Mouse (Mus musculus) large intestine, adult 2 months (tissue): ENCODE data around the gene 6430571L13Rik. TPM values are rescaled to one million over a fixed set of nuclear protein-coding genes. Genes with fewer than 3 reads are reported as not detected.

ENCODE experiments used
- DNase-seq: peaks from one replicate; pipeline ENCODE4 v3.0.0-alpha.2; 2012; ENCODE audit warnings: low read depth, low spot score
- WGBS: fragments of 180-500 bp; shearing (Covaris S2); methylation state at CpG from one replicate; pipeline ENCODE4 v1.1.7; 2018; 5-methylcytosine and 5-hydroxymethylcytosine counted together
- polyA plus RNA-seq: library from polyadenylated mRNA; depleted of rRNA; stranded (reverse); fragments of >200 nt; gene quantifications from 2 replicates; pipeline ENCODE4 v1.2.3, GENCODE M21; 2012; rRNA removed

Gene 6430571L13Rik
- polyA plus RNA-seq, 1 experiment = 0.16 TPM

GRCm38 (mm10) chr9:107369270-107370105 lies 29.1 kb downstream of the 6430571L13Rik start:
- no peak for DNase-seq
- 35% methylated on average over 10 of the region's 10 CpGs for WGBS

GRCm38 (mm10) chr9:107370106-107370463 lies 29.7 kb downstream of the 6430571L13Rik start:
- WGBS = 8% methylated on average over 4 of the region's 4 CpGs
- no peak for DNase-seq

GRCm38 (mm10) chr9:107372441-107372840 lies 32.0 kb downstream of the 6430571L13Rik start:
- DNase-seq = no peak
- 45% methylated on average over 4 of the region's 4 CpGs for WGBS

- DNase-seq = peak; percentile 19
- 5% methylated on average over 8 of the region's 8 CpGs for WGBS
These were observed 34.2 kb downstream of the 6430571L13Rik start for GRCm38 (mm10) chr9:107374623-107375022.

GRCm38 (mm10) chr9:107375451-107375850 lies 35.0 kb downstream of the 6430571L13Rik start:
- 16% methylated on average over 5 of the region's 5 CpGs for WGBS
- DNase-seq = no peak

- DNase-seq = no peak
- under 1% methylated on average over 35 of the region's 35 CpGs for WGBS
These were observed 37.6 kb downstream of the 6430571L13Rik start for GRCm38 (mm10) chr9:107377961-107378512.

GRCm38 (mm10) chr9:107381723-107382122 lies 41.3 kb downstream of the 6430571L13Rik start:
- WGBS = 13% methylated on average over 8 of the region's 8 CpGs
- no peak for DNase-seq

- 33% methylated on average over 3 of the region's 3 CpGs for WGBS
- DNase-seq = no peak
These were observed 44.0 kb downstream of the 6430571L13Rik start for GRCm38 (mm10) chr9:107384396-107384795.

GRCm38 (mm10) chr9:107386722-107387121 lies 46.3 kb downstream of the 6430571L13Rik start:
- no peak for DNase-seq
- 70% methylated on average over 3 of the region's 3 CpGs for WGBS

GRCm38 (mm10) chr9:107387708-107388107 lies 47.3 kb downstream of the 6430571L13Rik start:
- DNase-seq = no peak
- WGBS = 93% methylated on average over 3 of the region's 3 CpGs

GRCm38 (mm10) chr9:107388263-107388662 lies 47.9 kb downstream of the 6430571L13Rik start:
- WGBS = 24% methylated on average over 2 of the region's 2 CpGs
- no peak for DNase-seq

GRCm38 (mm10) chr9:107396397-107396796 lies 56.0 kb downstream of the 6430571L13Rik start:
- WGBS = 24% methylated on average over 4 of the region's 4 CpGs
- no peak for DNase-seq

- 31% methylated on average over 11 of the region's 11 CpGs for WGBS
- no peak for DNase-seq
These were observed 58.6 kb downstream of the 6430571L13Rik start for GRCm38 (mm10) chr9:107398968-107399367.

- no peak for DNase-seq
- 2% methylated on average over 31 of the region's 54 CpGs for WGBS
These were observed 59.1 kb downstream of the 6430571L13Rik start, which contains the start of gene Cacna2d2 for GRCm38 (mm10) chr9:107399491-107399971. Gene Cacna2d2, plus strand, starts transcription at chr9:107399612.

GRCm38 (mm10) chr9:107400060-107400511 lies 59.7 kb downstream of the 6430571L13Rik start:
- WGBS = 2% methylated on average over 43 of the region's 45 CpGs
- DNase-seq = no peak

GRCm38 (mm10) chr9:107400666-107401285 lies 60.4 kb downstream of the 6430571L13Rik start:
- WGBS = 20% methylated on average over 13 of the region's 13 CpGs
- no peak for DNase-seq

Other genes with a start within 250 kb of the 6430571L13Rik start
- 0.19 and 0.69 TPM in 2 replicates for gene Dock3, start 108.7 kb upstream of the 6430571L13Rik start, polyA plus RNA-seq
- 28.2 and 33.6 TPM in 2 replicates for gene Mapkapk3, start 50.7 kb upstream of the 6430571L13Rik start, polyA plus RNA-seq
- gene Cish, start 44.6 kb upstream of the 6430571L13Rik start, polyA plus RNA-seq = 12.5 and 14.3 TPM in 2 replicates
- gene Hemk1, start 2.3 kb upstream of the 6430571L13Rik start, polyA plus RNA-seq = 12.2 and 12.8 TPM in 2 replicates
- gene Cacna2d2, start 59.0 kb downstream of the 6430571L13Rik start, polyA plus RNA-seq = 2.2 and 4.1 TPM in 2 replicates
- 48.8 and 55.0 TPM in 2 replicates for gene Tmem115, start 193.3 kb downstream of the 6430571L13Rik start, polyA plus RNA-seq
- gene Cyb561d2, start 201.6 kb downstream of the 6430571L13Rik start, polyA plus RNA-seq = 42.8 and 43.7 TPM in 2 replicates
- gene Nprl2, start 201.6 kb downstream of the 6430571L13Rik start, polyA plus RNA-seq = 27.7 and 31.6 TPM in 2 replicates
- 0.29 and 0.40 TPM in 2 replicates for gene Zmynd10, start 206.7 kb downstream of the 6430571L13Rik start, polyA plus RNA-seq
- gene Rassf1, start 211.0 kb downstream of the 6430571L13Rik start, polyA plus RNA-seq = 28.6 and 37.1 TPM in 2 replicates
- gene Tusc2, start 222.7 kb downstream of the 6430571L13Rik start, polyA plus RNA-seq = 45.2 and 46.3 TPM in 2 replicates
- 76.1 and 127 TPM in 2 replicates for gene Hyal2, start 227.3 kb downstream of the 6430571L13Rik start, polyA plus RNA-seq
- gene Hyal1, start 236.3 kb downstream of the 6430571L13Rik start, polyA plus RNA-seq = 1.7 and 4.5 TPM in 2 replicates
- gene Naa80, start 238.3 kb downstream of the 6430571L13Rik start, polyA plus RNA-seq = 19.0 and 29.1 TPM in 2 replicates
- gene Hyal3, start 240.2 kb downstream of the 6430571L13Rik start, polyA plus RNA-seq = 0.36 and 0.57 TPM in 2 replicates
- gene Ifrd2, start 247.0 kb downstream of the 6430571L13Rik start, polyA plus RNA-seq = 60.1 and 74.4 TPM in 2 replicates